Mouse (Mus musculus): Measurements from ENCODE around the gene Igf1r. TPM values are rescaled to one million over a fixed set of nuclear protein-coding genes. Genes with fewer than 3 reads are reported as not detected.
A peak's percentile ranks its signal among the peaks of the same experiment; 100 is the strongest.

The Igf1r gene
- polyA plus RNA-seq, 1 experiment from 2014 or later, result 15.9 TPM

DNA sequence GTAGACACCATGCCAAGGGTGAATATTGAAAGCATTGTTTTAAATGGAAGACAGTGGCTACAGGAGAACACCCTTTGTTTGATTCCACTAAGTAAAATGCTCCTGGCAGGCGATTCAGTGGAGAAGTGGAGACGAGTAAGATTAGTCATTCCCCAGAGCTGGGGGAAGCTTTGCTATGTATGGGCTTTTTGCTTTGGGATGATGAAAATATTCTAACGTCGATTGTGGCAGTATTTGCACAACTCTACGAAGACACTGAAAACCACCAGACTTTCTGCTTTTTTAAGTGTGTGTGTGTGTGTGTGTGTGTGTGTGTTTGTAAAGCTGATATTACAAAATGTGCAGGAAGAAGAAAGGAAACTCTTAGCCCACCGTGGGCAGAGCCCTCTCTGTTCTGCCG lies 202.0 kb downstream of the Igf1r start:
- peak overlapping the region; percentile 9; the same call in 1 of the 2 replicates for H3K27ac ChIP-seq (ENCODE audit: low read length)
- H3K36me3 ChIP-seq (ENCODE audit: insufficient read depth, low read length), result no peaks in the 10 kb centered on the region
- H3K4me1 ChIP-seq (ENCODE audit: insufficient read depth, low read depth, low read length), result no peaks in the 10 kb centered on the region; the same call in 1 of the 2 replicates
- peak; percentile 43 for DNase-seq (ENCODE audit: low spot score)
- H3K4me2 ChIP-seq (replicated peaks; ENCODE audit: low read depth, low read length), result no peak overlapping the region
- H3K4me3 ChIP-seq (ENCODE audit: low read depth, low read length), result no peak overlapping the region
- TF ChIP-seq EP300 (IDR thresholded peaks at IDR 0.05) (no peak), CTCF (IDR thresholded peaks at IDR 0.05) (no peak)
- 0 out of 2 replicates have a peak, but pooled peaks have one; percentile 6 for ATAC-seq
- no peaks in the 10 kb centered on the region for H3K9me3 ChIP-seq (ENCODE audit: low read length)
- WGBS, result 17% methylated on average over 7 of the region's 7 CpGs
- H3K9ac ChIP-seq (replicated peaks; ENCODE audit: low read depth), result no peak overlapping the region
- H3K27me3 ChIP-seq (replicated peaks; ENCODE audit: insufficient read depth, low read length), result no peaks in the 10 kb centered on the region

DNA sequence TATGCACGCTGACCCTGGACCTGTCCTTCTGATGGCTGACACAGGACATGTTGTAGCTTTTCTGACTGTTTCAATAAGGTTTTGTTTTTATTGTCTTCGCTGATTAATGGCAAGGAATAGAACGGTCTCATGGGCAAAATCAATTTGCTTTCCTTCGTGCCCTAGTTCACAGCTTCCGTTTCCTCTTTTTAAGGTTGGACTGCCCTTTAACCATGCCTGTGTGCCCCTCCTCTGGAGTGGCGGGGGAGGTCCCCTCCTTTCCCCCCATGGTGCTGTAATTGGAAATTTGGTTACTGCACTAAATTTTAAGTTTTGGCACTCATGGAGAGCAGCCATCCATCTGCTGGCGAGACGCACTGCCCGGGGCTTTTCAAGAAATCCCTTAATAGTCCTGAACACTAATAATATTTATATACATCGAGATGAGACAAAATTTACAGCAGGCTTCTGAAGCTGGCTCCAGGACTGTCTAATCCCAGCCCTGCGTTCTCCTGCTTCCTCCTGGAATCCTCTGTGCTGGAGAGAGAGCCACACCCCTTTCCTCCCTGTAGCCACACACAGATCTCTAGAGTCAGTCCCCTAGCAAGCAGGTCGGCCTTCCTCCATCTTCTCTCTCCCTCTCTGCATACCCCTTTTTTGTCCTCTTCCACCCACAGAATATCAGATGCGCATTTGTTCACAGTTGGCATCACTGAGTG lies 207.6 kb downstream of the Igf1r start:
- 43% methylated on average over 13 of the region's 13 CpGs for whole genome bisulfite sequencing
- no peak for TF ChIP-seq CTCF (IDR thresholded peaks at IDR 0.05)
- Histone ChIP-seq H3K4me1 (ENCODE audit: insufficient read depth, low read depth, low read length) (peaks cover 3% of the 10 kb centered on the region; the same call in 1 of the 2 replicates), H3K4me2 (replicated peaks; ENCODE audit: low read depth, low read length) (no peak overlapping the region), H3K36me3 (ENCODE audit: insufficient read depth, low read length) (no peaks in the 10 kb centered on the region), H3K27me3 (replicated peaks; ENCODE audit: insufficient read depth, low read length) (no peaks in the 10 kb centered on the region), H3K4me3 (ENCODE audit: low read depth, low read length) (no peak overlapping the region), H3K9me3 (ENCODE audit: low read length) (no peaks in the 10 kb centered on the region), H3K9ac (replicated peaks; ENCODE audit: low read depth) (no peak overlapping the region), H3K27ac (ENCODE audit: low read length) (no peak overlapping the region; the same call in 1 of the 2 replicates)
- DNase-seq (ENCODE audit: low spot score) (no peak), ATAC-seq (no peak)

DNA sequence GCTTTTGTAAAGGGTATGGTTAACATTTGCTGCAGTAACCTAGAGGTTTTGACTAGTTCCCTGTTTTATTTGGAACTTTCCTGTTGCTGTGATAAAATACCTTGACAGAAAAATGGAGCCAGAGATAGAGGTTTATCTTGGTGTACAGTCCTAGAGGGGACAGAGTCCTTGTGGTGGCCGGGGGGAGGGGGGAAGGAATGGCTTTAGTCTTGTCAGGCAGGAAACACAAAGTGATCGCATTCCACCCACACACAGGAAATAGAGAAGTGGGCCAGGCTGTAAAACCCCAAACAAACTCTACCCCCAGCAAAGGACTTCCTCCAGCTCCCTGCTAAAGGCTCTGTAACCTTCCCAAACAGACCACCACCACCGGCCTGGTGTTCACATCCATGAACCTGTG lies 211.4 kb downstream of the Igf1r start:
- H3K9ac ChIP-seq (replicated peaks; ENCODE audit: low read depth), result no peak overlapping the region
- no peak for TF ChIP-seq CTCF (IDR thresholded peaks at IDR 0.05)
- TF ChIP-seq EP300 (IDR thresholded peaks at IDR 0.05), result no peak
- peaks cover 3% of the 10 kb centered on the region; the same call in 1 of the 2 replicates for H3K4me1 ChIP-seq (ENCODE audit: insufficient read depth, low read depth, low read length)
- H3K27me3 ChIP-seq (replicated peaks; ENCODE audit: insufficient read depth, low read length), result no peaks in the 10 kb centered on the region
- 34% methylated on average over 3 of the region's 3 CpGs for WGBS
- H3K4me2 ChIP-seq (replicated peaks; ENCODE audit: low read depth, low read length), result no peak overlapping the region
- 0 out of 2 replicates have a peak, but pooled peaks cover 5% of the 10 kb centered on the region for H3K36me3 ChIP-seq (ENCODE audit: insufficient read depth, low read length)
- DNase-seq (ENCODE audit: low spot score), result no peak
- H3K27ac ChIP-seq (ENCODE audit: low read length), result no peak overlapping the region
- ATAC-seq, result no peak
- H3K4me3 ChIP-seq (ENCODE audit: low read depth, low read length), result no peak overlapping the region
- no peaks in the 10 kb centered on the region for H3K9me3 ChIP-seq (ENCODE audit: low read length)

DNA sequence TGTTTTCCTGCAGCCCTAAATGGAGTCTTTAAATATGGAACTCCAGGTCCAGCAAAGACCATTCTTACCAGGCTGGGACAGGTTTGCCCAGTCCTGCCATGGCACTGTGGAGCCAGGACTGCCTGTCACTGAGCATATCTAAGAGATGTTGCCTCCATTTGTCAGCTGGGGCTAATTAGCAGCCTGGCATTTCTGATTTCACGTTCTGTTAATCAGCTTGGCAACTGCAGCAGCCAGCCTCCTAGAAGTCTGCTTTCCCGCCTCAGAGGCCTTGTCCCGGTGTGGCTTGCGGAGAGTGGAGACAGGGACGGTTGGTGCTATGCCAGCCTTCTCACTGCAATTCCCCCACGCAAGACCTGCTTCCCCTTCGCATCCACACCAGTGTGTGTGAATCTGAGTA lies 220.1 kb downstream of the Igf1r start:
- Histone ChIP-seq H3K27me3 (replicated peaks; ENCODE audit: insufficient read depth, low read length) (no peaks in the 10 kb centered on the region), H3K36me3 (ENCODE audit: insufficient read depth, low read length) (no peaks in the 10 kb centered on the region; the same call in 1 of the 2 replicates), H3K4me2 (replicated peaks; ENCODE audit: low read depth, low read length) (no peak overlapping the region), H3K27ac (ENCODE audit: low read length) (no peak overlapping the region), H3K9ac (replicated peaks; ENCODE audit: low read depth) (no peak overlapping the region), H3K4me1 (ENCODE audit: insufficient read depth, low read depth, low read length) (no peaks in the 10 kb centered on the region), H3K9me3 (ENCODE audit: low read length) (no peaks in the 10 kb centered on the region), H3K4me3 (ENCODE audit: low read depth, low read length) (no peak overlapping the region)
- no peak for DNase-seq (ENCODE audit: low spot score)
- TF ChIP-seq EP300 (IDR thresholded peaks at IDR 0.05) (no peak), CTCF (IDR thresholded peaks at IDR 0.05) (no peak)
- no peak for ATAC-seq
- WGBS, result 89% methylated on average over 7 of the region's 7 CpGs

DNA sequence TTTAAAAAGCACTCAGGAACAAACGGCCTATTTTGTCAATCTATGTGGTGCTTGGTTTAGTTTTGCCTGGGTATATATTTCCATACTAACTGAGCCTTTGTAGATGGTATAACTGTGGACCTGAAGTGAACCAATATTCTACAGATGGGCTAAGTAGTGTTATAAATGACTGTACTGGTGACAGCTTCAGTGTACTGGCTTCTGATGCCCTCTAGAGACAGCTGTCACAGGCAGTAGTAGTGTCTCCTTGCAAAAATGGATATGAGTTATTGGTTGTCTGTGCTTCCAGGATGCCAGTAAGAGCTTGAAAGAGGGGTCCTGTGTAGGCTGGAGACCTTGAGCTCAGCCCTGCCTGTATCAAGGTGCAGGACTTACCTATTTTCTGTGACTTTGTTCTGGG lies 227.0 kb downstream of the Igf1r start:
- peak; percentile 52 for TF ChIP-seq CTCF (IDR thresholded peaks at IDR 0.05)
- TF ChIP-seq EP300 (IDR thresholded peaks at IDR 0.05), result no peak
- WGBS, result 93% methylated on average over 1 of the region's 1 CpGs
- Histone ChIP-seq H3K27me3 (replicated peaks; ENCODE audit: insufficient read depth, low read length) (no peaks in the 10 kb centered on the region), H3K9me3 (ENCODE audit: low read length) (no peaks in the 10 kb centered on the region), H3K27ac (ENCODE audit: low read length) (no peak overlapping the region), H3K4me3 (ENCODE audit: low read depth, low read length) (no peak overlapping the region), H3K9ac (replicated peaks; ENCODE audit: low read depth) (no peak overlapping the region), H3K36me3 (ENCODE audit: insufficient read depth, low read length) (peaks cover 3% of the 10 kb centered on the region; the same call in 1 of the 2 replicates), H3K4me2 (replicated peaks; ENCODE audit: low read depth, low read length) (no peak overlapping the region), H3K4me1 (ENCODE audit: insufficient read depth, low read depth, low read length) (0 out of 2 replicates have a peak, but pooled peaks cover 4% of the 10 kb centered on the region)
- DNase-seq (ENCODE audit: low spot score), result no peak
- no peak for ATAC-seq

DNA sequence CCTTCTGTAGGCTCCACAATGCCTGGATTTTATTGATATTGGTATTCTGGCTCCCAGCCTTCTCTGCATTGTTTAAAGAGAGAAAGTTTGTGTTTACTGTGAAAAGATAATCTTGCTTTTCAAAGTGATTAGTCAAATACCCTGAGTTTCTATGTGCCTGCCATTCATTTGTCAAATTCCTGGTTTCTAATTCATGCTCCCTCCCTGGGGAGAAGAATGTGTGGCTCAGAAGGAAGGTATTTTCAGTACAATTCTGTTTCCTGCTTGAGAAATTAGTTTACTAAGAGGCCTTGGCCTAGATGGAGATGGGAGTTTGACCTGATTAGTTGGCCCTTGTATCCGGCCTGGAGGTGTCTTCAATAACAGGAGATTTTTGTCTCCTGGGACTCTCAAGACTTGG lies 228.5 kb downstream of the Igf1r start:
- no peaks in the 10 kb centered on the region for H3K9me3 ChIP-seq (ENCODE audit: low read length)
- peaks cover 13% of the 10 kb centered on the region for H3K36me3 ChIP-seq (ENCODE audit: insufficient read depth, low read length)
- WGBS, result 72% methylated on average over 1 of the region's 1 CpGs
- H3K4me2 ChIP-seq (replicated peaks; ENCODE audit: low read depth, low read length), result no peak overlapping the region
- H3K4me3 ChIP-seq (ENCODE audit: low read depth, low read length), result no peak overlapping the region
- no peaks in the 10 kb centered on the region for H3K27me3 ChIP-seq (replicated peaks; ENCODE audit: insufficient read depth, low read length)
- H3K4me1 ChIP-seq (ENCODE audit: insufficient read depth, low read depth, low read length), result 0 out of 2 replicates have a peak, but pooled peaks cover 4% of the 10 kb centered on the region
- DNase-seq (ENCODE audit: low spot score) (no peak), ATAC-seq (no peak)
- no peak overlapping the region for H3K27ac ChIP-seq (ENCODE audit: low read length)
- no peak for TF ChIP-seq CTCF (IDR thresholded peaks at IDR 0.05)
- peak; percentile 56 for TF ChIP-seq EP300 (IDR thresholded peaks at IDR 0.05)
- no peak overlapping the region for H3K9ac ChIP-seq (replicated peaks; ENCODE audit: low read depth)
